Mouse (Mus musculus): ENCODE results near the gene Gmps. TPM values are rescaled to one million over a fixed set of nuclear protein-coding genes. Genes with fewer than 3 reads are reported as not detected.
A peak's percentile ranks its signal among the peaks of the same experiment; 100 is the strongest.

Gmps gene
- total and polyA plus RNA-seq, 2 experiments from 2014 or later = 40.9 to 46.2 TPM

DNA sequence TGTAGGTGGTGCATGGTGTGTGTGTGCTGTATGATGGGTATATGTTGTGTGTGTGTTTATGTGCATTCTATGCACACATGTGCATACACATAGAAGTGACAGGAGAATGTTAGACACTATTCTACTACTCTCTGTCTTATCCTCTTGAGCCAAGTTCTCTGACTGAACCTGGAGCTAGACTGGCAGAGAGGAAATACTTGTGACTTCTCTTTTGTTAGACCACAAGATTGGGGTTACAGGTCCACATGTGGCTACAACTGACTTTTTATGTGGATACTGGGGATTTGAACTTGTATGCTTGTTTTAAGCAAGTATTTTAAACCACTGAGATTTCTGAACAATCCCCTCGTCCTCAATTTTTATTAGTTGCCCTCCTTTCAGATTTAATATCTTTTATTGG lies 10.8 kb downstream of the Gmps start:
- DNase-seq (ENCODE audit: low spot score) (no peak), ATAC-seq (ENCODE audit: low FRiP score) (no peak)
- H3K27ac ChIP-seq (ENCODE audit: low read depth, low read length) = no peak overlapping the region
- no peak overlapping the region for H3K4me2 ChIP-seq (ENCODE audit: low read depth, low read length, poor library complexity, severe bottlenecking)
- no peak overlapping the region for H3K4me3 ChIP-seq (ENCODE audit: low read depth, low read length)
- H3K36me3 ChIP-seq (ENCODE audit: insufficient read depth, low read length) = peaks cover 19% of the 10 kb centered on the region; the same call in 1 of the 2 replicates
- H3K9ac ChIP-seq (replicated peaks; ENCODE audit: low read length, poor library complexity, severe bottlenecking) = no peak overlapping the region
- no peak for TF ChIP-seq CTCF (IDR thresholded peaks at IDR 0.05)
- H3K4me1 ChIP-seq (ENCODE audit: insufficient read depth, low read length) = no peaks in the 10 kb centered on the region
- 98% methylated on average over 1 of the region's 1 CpGs for WGBS
- no peaks in the 10 kb centered on the region for H3K27me3 ChIP-seq (ENCODE audit: insufficient read depth, low read length)
- H3K9me3 ChIP-seq (ENCODE audit: low read length) = no peaks in the 10 kb centered on the region

DNA sequence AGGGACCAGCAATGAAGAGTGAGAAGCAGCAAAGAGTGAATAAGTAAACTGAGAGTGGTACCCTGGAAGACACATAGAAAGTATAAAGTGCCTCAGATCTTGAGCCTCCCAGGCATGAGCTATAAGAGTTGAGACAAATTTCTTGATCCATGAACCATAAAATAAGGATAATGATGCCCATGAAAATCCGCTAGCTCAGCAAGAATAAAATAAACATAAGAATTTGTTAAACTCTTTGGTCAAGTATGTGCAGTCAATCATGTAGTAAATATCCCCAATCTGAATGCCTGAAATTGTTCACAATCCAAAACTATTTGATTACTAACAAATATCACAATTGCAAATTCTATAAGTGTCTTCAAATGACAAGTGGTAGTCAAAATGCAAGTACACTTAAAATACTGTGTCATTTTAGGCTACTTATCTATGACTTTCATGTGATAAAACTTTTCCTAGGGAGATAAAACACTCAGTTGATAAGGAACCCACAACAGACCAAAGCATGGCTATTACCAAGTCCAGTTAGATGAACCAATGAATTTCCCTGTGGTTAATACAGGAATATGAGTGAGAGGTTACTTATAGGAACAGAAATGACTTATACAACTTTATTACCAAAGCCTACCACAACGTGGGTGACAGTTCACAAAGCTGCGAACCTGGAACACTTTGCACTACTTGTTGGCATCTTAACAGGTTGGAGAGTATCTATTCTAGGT lies 13.0 kb downstream of the Gmps start:
- H3K27me3 ChIP-seq (ENCODE audit: insufficient read depth, low read length) = no peaks in the 10 kb centered on the region
- H3K27ac ChIP-seq (ENCODE audit: low read depth, low read length) = no peak overlapping the region
- ATAC-seq (ENCODE audit: low FRiP score) = no peak
- WGBS = 92% methylated on average over 3 of the region's 3 CpGs
- peaks cover 18% of the 10 kb centered on the region; the same call in 1 of the 2 replicates for H3K36me3 ChIP-seq (ENCODE audit: insufficient read depth, low read length)
- DNase-seq (ENCODE audit: low spot score) = no peak
- no peak overlapping the region for H3K4me2 ChIP-seq (ENCODE audit: low read depth, low read length, poor library complexity, severe bottlenecking)
- no peak overlapping the region for H3K4me3 ChIP-seq (ENCODE audit: low read depth, low read length)
- H3K4me1 ChIP-seq (ENCODE audit: insufficient read depth, low read length) = no peaks in the 10 kb centered on the region
- TF ChIP-seq CTCF (IDR thresholded peaks at IDR 0.05) = no peak
- H3K9ac ChIP-seq (replicated peaks; ENCODE audit: low read length, poor library complexity, severe bottlenecking) = no peak overlapping the region
- H3K9me3 ChIP-seq (ENCODE audit: low read length) = no peaks in the 10 kb centered on the region

DNA sequence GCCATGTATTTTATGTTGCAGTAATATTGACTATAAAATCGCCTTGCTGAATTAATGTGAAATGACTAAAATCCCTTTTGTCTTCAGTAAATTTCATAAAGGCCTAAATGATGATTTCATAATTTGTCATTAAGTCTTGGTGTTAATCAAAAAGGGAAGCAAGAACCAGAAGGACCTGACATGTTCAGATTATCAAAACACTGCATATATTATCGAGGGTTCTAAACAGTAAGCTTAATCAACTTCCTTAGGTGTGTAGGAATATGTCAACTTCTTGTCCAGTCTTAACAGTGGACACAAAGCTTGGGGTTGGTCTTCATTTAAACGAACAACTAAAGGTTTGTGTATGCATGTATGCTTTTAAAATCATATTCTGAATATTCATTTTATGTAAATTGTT lies 45.5 kb downstream of the Gmps start:
- no peak overlapping the region for H3K27ac ChIP-seq (ENCODE audit: low read depth, low read length)
- DNase-seq (ENCODE audit: low spot score) (no peak), ATAC-seq (ENCODE audit: low FRiP score) (no peak)
- no peaks in the 10 kb centered on the region for H3K9me3 ChIP-seq (ENCODE audit: low read length)
- H3K4me3 ChIP-seq (ENCODE audit: low read depth, low read length) = no peak overlapping the region
- WGBS = 95% methylated on average over 3 of the region's 3 CpGs
- TF ChIP-seq CTCF (IDR thresholded peaks at IDR 0.05) = no peak
- no peaks in the 10 kb centered on the region for H3K27me3 ChIP-seq (ENCODE audit: insufficient read depth, low read length)
- H3K4me2 ChIP-seq (ENCODE audit: low read depth, low read length, poor library complexity, severe bottlenecking) = no peak overlapping the region
- H3K4me1 ChIP-seq (ENCODE audit: insufficient read depth, low read length) = no peaks in the 10 kb centered on the region
- H3K36me3 ChIP-seq (ENCODE audit: insufficient read depth, low read length) = no peaks in the 10 kb centered on the region
- no peak overlapping the region for H3K9ac ChIP-seq (replicated peaks; ENCODE audit: low read length, poor library complexity, severe bottlenecking)

DNA sequence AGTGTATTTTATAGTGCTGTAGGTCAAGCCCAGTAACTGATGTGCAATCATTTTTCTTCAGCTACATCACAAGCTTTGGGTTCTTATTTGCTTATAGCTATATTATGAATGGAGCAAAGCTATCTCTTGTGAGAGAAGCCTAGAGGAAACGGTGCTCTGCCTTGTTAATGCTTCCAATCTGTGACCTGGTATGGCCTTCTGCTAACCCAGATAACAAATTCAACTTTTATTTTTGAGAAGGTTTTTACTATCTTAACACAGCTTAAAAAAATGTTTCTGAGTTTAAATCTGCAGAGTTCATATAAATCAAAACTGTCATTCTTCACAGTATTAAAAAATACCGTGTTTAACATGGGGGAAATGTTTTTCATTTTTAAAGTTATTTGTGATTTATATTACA lies 46.0 kb downstream of the Gmps start:
- Histone ChIP-seq H3K36me3 (ENCODE audit: insufficient read depth, low read length) (no peaks in the 10 kb centered on the region), H3K27me3 (ENCODE audit: insufficient read depth, low read length) (no peaks in the 10 kb centered on the region), H3K4me3 (ENCODE audit: low read depth, low read length) (no peak overlapping the region), H3K4me2 (ENCODE audit: low read depth, low read length, poor library complexity, severe bottlenecking) (no peak overlapping the region), H3K9me3 (ENCODE audit: low read length) (no peaks in the 10 kb centered on the region), H3K27ac (ENCODE audit: low read depth, low read length) (no peak overlapping the region), H3K4me1 (ENCODE audit: insufficient read depth, low read length) (no peaks in the 10 kb centered on the region), H3K9ac (replicated peaks; ENCODE audit: low read length, poor library complexity, severe bottlenecking) (no peak overlapping the region)
- no peak for ATAC-seq (ENCODE audit: low FRiP score)
- DNase-seq (ENCODE audit: low spot score) = no peak
- no peak for TF ChIP-seq CTCF (IDR thresholded peaks at IDR 0.05)
- 84% methylated on average over 2 of the region's 2 CpGs for WGBS

DNA sequence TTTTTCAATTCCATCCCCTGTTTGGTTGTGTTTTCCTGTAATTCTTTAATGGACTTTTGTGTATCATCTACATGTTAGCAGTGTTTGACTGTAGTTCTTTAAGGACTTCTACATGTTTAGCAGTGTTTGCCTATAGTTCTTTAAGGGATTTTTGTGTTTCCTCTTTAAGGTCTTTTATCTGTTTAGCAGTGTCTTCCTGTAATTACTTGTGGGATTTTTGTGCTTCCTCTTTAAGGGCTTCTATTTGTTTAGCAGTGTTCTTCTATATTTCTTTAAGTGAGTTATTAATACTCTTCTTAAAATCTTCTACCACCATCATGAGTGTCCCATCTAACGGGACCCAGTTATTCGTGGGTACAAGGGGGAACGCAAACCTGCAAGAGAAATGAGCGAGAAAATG lies 53.9 kb downstream of the Gmps start:
- Histone ChIP-seq H3K27me3 (ENCODE audit: insufficient read depth, low read length) (no peaks in the 10 kb centered on the region), H3K4me2 (ENCODE audit: low read depth, low read length, poor library complexity, severe bottlenecking) (no peak overlapping the region), H3K9me3 (ENCODE audit: low read length) (no peaks in the 10 kb centered on the region), H3K4me1 (ENCODE audit: insufficient read depth, low read length) (no peaks in the 10 kb centered on the region), H3K27ac (ENCODE audit: low read depth, low read length) (no peak overlapping the region), H3K36me3 (ENCODE audit: insufficient read depth, low read length) (no peaks in the 10 kb centered on the region), H3K4me3 (ENCODE audit: low read depth, low read length) (no peak overlapping the region), H3K9ac (replicated peaks; ENCODE audit: low read length, poor library complexity, severe bottlenecking) (no peak overlapping the region)
- over 99% methylated on average over 4 of the region's 4 CpGs for WGBS
- TF ChIP-seq CTCF (IDR thresholded peaks at IDR 0.05) = no peak
- DNase-seq (ENCODE audit: low spot score) (no peak), ATAC-seq (ENCODE audit: low FRiP score) (no peak)

DNA sequence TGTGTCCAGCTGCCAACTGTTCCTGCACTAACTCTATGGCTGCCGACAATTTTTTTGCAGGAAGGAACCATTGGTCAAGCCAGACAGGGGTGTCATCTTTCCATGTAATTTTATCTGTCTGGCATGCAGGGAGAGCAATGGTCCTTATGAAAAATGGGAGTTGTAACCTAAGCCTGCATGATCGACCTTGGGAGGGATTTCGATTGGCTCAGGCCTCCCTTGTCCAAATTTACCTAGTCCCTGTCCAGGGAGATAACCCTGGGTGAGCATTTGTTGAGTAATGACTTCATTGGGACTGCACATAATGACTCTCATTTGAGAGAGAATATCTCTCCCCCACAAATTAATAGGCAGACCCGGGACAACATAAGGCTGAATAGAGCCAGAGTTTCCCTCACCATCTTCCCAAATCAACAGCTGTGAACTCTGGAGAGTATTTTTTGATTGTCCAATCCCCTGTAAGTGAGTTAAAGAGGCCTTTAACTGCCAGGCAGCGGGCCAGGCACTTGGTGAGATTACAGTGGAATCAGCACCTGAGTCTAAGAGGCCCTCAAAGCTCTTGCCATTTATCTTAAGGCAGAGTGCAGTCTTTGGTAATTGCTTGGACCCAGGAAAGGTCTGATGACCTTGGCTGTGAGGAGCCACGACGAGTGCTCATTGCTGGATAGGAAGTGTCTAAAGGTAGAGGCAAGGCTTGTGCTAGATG lies 62.4 kb downstream of the Gmps start:
- DNase-seq (ENCODE audit: low spot score) (peak; percentile 2), ATAC-seq (ENCODE audit: low FRiP score) (no peak)
- Histone ChIP-seq H3K4me1 (ENCODE audit: insufficient read depth, low read length) (no peaks in the 10 kb centered on the region), H3K9me3 (ENCODE audit: low read length) (no peaks in the 10 kb centered on the region), H3K36me3 (ENCODE audit: insufficient read depth, low read length) (no peaks in the 10 kb centered on the region), H3K27me3 (ENCODE audit: insufficient read depth, low read length) (no peaks in the 10 kb centered on the region), H3K4me3 (ENCODE audit: low read depth, low read length) (no peak overlapping the region), H3K4me2 (ENCODE audit: low read depth, low read length, poor library complexity, severe bottlenecking) (no peak overlapping the region), H3K9ac (replicated peaks; ENCODE audit: low read length, poor library complexity, severe bottlenecking) (no peak overlapping the region), H3K27ac (ENCODE audit: low read depth, low read length) (no peak overlapping the region)
- TF ChIP-seq CTCF (IDR thresholded peaks at IDR 0.05) = no peak
- WGBS = 89% methylated on average over 7 of the region's 7 CpGs
